Mouse (Mus musculus): ENCODE data around the gene Cyp4a32.
"Not testable (repeated sequence)": the region's sequence is repeated elsewhere in the genome, so short reads cannot be mapped to it uniquely, and the experiment has no call there.

The Cyp4a32 gene

DNA sequence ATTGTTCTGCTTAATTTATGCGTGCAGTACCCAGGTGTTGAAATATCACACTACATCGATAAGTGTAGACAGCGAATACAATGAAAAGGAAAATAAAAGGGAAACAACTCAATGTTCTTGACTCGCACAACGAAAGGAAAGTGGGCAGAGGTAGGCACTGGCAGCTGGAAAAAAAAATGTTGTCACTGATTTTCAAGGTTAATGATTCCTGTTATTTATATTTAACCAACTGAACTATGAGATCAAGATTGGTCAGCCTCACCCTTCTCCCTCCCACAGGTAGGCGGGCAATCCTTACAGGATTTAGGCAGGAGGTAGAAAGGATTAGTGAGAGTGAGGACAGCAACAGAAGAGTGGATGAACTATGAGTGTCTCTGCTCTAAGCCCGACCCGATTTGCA, at the start of gene Cyp4a32:
Gene Cyp4a32, plus strand, starts transcription at position 359 of the 400 bp plus-strand sequence.
- ATAC-seq (ENCODE audit: insufficient number of reproducible peaks, low FRiP score, low TSS enrichment), result not testable (repeated sequence)

DNA sequence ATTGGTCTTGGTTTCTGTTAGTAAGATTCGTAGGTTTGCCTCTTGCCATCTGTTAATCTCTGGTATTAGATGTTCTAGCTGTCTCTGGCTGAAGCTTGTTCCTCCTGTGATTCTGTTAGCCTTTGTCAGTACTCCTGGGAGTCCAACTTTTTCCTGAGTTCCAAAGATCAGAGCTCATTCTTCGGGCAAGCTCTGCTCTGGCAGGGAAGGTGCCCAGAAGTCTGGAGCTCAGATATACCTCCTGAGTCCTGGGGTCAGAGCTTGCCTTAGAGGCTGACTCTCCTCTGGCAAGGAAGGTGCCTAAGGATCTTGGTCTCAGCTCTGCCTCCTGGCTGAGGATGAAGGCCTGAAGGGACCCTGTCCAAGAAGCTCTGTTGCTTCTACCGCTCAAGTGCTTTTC, 48.0 kb upstream of the Cyp4a32 start:
- no peak for ATAC-seq (ENCODE audit: insufficient number of reproducible peaks, low FRiP score, low TSS enrichment)

DNA sequence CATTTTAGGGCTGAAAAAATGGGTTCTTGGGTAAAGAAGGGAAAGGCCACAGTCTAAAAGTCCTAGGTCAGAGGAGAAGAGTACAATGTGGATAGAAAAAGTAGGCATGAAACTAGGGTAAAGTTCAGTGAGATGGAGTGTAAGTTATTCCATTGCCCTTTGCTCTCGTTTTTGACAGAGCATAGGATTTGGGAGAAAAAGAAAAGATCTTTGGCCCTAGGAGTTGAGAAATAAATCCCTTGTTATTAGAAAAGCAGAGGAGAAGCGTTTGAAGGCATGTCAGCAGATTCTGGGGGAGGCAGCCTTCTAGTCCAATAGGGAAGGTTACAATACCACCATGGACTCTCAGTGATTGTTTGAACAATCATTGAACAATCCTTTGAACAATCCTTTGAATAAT, 45.3 kb upstream of the Cyp4a32 start:
- no peak for ATAC-seq (ENCODE audit: insufficient number of reproducible peaks, low FRiP score, low TSS enrichment)

DNA sequence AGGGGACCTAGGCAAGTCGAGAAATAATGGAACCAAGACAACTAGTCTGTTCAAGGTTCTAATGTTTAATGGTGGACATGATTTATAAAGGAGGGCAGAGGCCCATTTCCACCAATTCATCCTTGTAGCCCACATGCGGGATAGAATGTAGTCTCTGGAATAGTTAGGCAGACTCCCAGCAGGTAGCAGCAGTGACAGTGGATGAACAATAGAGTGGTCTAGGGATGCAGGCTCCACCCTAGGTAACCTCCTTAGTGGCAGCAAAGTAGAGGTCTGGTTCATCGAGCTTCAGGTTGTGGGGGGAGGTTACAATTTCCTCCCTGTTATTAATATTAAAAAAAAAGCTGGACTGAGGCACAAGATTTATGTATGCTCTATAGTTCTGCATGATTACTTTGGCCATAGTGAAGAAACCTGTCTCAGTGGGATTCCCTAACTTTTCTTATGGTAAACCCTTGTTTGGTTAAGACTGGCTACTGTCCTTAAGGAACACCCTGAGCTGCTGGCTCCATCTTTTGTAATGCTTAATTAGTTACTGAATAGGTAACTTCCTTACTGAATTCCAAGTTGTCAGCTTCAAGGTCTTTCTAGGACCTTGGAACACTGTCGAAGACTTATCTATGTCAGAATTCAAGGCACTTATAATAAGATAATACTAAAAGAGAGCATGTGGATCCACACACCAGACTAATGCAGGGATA, 42.8 kb upstream of the Cyp4a32 start:
- ATAC-seq (ENCODE audit: insufficient number of reproducible peaks, low FRiP score, low TSS enrichment), result no peak

DNA sequence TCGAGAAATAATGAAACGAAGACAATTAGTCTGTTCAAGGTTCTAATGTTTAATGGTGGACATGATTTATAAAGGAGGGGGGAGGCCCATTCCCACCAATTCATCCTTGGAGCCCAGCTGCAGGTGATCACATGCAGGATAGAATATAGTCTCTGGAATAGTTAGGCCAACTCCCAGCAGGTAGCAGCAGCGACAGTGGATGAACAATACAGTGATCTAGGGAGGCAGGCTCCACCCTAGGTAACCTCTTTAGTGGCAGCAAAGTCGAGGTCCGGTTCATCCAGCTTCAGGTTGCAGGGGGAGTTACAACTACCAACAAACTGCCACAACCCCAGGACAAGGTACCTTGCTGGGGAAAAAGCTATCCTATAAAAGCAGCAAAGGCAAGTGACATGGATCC, 39.5 kb upstream of the Cyp4a32 start:
- ATAC-seq (ENCODE audit: insufficient number of reproducible peaks, low FRiP score, low TSS enrichment), result not testable (repeated sequence)

DNA sequence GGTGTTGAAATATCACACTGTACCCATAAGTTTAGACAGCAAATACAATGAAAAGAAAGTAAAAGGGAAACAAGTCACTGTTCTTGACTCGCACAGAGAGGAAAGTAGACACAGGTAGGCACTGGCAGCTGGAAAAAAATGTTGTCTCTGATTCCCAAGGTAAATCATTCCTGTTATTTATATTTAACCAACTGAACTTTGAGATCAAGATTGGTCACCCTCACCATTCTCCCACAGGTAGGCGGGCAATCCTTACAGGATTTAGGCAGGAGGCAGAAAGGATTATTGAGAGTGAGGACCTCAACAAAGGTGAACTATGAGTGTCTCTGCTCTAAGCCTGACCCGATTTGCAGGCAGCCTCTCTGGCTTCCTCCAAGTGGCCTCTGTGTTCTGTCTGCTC, 37.4 kb upstream of the Cyp4a32 start, which contains the start of gene Cyp4a31:
Gene Cyp4a31, plus strand, starts transcription at position 249 of the 400 bp plus-strand sequence.
- no peak for ATAC-seq (ENCODE audit: insufficient number of reproducible peaks, low FRiP score, low TSS enrichment)

DNA sequence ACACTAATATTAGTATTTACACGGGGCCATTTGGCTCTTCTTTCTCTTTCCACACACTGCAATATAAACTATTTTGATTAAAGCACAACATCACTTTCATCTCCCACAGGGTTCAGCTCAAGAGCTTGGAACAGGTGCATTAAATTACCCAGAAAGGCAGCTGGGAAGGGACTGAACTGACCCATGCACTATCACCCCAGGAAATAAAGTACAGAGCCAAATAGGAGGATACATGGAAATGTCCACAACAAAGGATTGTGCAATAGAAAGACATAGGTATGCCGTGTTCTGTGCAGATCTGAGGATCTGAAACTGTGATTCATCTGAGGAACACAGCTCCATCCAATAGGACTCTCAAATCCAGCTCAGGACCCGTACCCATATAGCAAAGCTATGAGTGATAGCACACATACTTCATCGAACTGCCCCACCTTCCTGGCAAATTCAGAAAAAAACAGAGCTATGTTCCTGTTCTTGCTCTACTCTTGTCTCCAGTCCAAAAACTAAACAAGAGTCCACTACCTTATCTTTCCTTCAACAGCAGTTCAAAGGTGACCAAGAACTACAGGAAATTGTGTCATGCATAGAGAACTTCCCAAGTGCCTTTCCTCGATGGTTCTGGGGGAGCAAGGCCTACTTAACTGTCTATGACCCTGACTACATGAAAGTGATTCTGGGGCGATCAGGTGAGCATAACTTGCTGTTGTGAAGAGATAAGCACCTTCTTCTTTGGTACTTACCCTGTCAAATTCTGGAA, 36.1 kb upstream of the Cyp4a32 start:
- not testable (repeated sequence) for ATAC-seq (ENCODE audit: insufficient number of reproducible peaks, low FRiP score, low TSS enrichment)

DNA sequence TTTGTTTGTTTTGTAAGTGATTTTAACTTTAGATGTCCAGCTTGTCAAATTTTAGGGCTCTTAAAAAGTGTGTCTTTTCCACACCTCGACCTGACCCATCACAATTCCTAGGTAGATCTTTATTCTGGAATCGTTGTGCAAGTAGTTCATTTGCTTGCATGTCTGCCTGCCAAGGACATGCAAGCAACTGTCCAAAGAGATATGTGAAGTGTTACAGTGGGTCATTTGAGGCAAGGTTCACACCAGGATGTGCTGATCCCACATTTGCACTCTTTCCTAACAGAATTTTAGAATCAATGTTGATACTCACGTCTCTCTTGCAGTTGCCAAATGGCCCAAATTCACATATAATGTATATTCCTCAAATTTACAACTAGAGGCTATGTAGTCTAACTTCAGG, 25.5 kb upstream of the Cyp4a32 start:
- no peak for ATAC-seq (ENCODE audit: insufficient number of reproducible peaks, low FRiP score, low TSS enrichment)

DNA sequence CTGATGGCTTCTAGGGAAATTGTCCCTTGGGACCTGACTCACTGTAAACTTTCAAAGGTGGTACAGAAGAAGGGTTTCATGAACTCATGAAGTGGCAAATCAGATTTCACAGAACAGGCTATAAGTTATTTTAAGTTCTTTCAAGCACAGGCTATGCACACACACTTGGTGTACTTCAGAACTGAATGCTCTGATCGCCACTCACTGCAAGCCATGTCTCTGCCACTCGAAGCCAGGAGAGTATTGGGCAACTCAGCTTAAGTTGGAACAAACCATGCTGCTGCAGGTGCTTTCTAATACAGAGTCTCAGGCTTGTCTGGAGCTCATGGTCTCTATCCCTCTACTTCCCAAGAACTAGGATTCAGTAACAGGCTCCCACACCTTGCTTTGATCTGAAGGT, 25.0 kb upstream of the Cyp4a32 start:
- ATAC-seq (ENCODE audit: insufficient number of reproducible peaks, low FRiP score, low TSS enrichment), result no peak

DNA sequence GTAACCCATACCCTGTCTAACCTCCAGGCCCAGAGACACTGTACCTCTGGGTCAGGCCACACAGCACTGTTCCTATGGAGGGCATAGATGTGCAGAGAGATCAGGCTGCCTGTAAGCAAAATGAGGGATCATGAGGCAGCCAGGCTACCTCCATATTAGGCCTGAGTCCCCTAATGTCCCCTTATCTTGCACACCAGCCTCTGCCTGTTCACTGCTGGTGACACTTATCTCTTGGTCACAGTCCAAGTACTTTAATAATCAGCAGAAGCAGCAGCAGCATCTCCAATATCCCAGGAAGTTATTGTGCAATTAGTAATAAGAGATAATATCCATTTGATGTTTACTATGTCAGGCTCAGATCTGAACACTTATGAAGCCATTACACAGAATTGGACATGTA, 17.7 kb upstream of the Cyp4a32 start:
- ATAC-seq (ENCODE audit: insufficient number of reproducible peaks, low FRiP score, low TSS enrichment), result no peak

DNA sequence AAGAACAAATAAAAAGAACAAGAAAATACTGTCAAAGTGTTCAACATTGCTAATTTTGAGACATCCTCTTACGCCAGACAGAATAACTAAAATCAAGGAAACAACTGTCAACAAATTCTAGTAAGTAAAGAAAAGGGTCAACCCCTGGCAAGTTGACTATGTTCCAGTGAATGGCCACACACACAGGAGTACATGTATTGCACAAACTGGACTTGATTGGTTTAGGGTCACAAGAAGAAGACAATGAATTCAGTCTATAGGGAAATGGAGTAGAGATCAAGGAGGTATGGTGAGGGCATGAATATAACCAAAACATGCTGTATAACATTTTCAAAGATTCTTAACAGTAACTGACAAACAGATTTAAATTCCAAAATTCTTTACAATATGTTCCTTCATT, 4.4 kb upstream of the Cyp4a32 start:
- no peak for ATAC-seq (ENCODE audit: insufficient number of reproducible peaks, low FRiP score, low TSS enrichment)

DNA sequence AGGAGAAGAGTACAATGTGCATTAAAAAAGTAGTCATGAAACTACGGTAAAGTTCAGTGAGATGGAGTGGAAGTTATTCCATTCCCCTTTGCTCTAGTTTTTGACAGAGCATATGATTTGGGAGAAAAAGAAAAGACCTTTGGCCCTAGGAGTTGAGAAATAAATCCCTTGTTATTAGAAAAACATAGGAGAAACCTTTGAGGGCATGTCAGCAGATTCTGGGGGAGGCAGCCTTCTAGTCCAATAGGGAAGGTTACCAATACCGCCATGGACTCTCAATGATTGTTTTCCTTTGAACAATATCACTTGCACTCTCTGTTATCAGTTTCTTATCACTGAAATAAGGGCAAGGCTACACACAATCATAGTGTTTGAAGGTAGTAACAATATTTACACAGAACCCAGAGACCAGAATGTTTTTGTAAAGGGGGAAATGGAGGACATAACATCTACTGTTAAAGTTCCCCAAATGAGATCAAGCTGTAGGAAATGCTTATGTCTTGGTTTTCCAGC, 3.9 kb upstream of the Cyp4a32 start:
- ATAC-seq (ENCODE audit: insufficient number of reproducible peaks, low FRiP score, low TSS enrichment), result no peak

DNA sequence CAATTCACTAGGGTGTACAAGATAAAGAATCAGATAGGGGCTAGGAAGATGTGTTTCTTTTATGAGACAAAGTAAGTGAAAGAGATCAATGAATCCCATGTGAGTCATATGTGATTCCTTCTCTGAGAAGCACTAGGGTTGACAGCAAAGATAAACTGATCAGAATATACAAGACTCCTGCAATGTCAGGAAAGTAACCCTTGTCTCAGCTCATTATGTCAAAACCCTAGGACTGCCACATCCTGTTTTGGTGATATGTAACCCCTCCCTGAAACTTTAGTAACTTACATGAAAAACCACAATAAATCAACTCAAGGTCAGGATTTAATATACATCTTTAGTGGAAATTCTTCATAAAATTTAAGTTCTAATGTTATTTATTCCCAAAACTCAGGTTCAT, 13.2 kb downstream of the Cyp4a32 start:
- no peak for ATAC-seq (ENCODE audit: insufficient number of reproducible peaks, low FRiP score, low TSS enrichment)

DNA sequence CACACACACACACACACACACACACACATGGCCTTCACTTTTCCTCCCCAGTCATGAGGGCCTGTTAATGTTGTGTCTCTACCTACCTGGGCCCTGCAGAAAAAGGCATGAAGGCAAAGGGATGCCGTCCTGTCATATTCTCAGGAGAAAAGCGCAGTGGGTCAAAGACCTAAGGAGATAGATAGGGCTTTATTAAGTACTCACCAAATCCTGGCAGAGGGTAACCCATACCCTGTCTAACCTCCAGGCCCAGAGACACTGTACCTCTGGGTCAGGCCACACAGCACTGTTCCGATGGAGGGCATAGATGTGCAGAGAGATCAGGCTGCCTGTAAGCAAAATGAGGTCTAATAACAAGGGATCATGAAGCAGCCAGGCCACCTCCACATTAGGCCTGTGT, 24.8 kb downstream of the Cyp4a32 start:
- not testable (repeated sequence) for ATAC-seq (ENCODE audit: insufficient number of reproducible peaks, low FRiP score, low TSS enrichment)

DNA sequence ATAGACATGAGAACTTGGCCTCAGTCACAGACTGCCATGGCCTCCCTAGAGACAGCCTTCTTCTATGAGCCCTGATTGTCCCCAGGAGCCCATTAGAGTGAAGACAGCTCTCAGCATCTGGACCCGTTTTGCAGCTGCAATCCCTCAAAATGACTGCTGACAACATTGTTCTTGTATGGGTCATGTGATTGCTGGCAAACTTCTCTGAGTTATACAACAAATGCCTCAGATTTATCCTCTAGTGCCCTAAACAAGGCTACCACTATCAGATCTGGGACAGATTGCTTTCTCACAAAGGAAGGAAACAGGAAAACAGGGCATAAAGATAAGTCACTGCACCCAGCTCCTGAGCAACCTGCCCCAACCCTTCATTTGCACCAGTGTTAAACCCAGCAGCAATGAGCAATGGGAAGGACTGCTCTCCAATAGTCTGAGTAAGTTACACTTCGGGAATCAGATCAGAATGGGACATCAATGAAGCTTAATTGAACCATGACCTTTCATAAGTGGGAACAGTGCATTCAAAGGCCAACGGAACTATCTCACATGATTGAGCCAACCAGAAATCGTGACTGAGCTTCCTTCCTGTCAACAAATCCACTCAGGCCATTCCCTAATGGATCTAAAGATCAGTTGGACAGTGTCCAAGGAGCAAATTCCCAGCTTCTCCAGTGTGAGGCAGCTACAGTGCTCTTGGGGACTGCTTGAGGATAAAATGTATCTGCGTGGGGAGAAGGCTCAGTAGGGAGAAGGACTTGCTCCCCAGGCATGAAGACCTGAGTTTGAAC, 42.4 kb downstream of the Cyp4a32 start:
- no peak for ATAC-seq (ENCODE audit: insufficient number of reproducible peaks, low FRiP score, low TSS enrichment)

DNA sequence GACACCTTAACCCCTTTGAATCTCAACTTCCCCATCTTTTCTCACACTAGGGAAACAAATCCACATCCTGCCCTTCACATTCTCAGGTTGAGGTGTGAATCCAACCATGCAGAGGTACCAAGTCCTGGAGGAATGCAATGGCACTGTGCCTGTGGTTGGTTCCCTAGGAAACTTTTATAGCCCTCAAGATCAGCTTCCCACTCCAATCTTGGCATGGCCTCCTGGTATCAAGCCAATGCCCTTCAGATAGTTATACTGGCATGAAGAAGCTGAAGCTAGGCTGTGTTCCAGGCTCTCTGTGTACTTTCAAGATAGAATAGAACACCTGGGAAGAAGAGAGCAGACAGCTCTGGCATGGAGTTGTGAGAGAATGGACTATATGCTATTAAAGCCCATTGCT, 44.6 kb downstream of the Cyp4a32 start:
- ATAC-seq (ENCODE audit: insufficient number of reproducible peaks, low FRiP score, low TSS enrichment), result no peak

DNA sequence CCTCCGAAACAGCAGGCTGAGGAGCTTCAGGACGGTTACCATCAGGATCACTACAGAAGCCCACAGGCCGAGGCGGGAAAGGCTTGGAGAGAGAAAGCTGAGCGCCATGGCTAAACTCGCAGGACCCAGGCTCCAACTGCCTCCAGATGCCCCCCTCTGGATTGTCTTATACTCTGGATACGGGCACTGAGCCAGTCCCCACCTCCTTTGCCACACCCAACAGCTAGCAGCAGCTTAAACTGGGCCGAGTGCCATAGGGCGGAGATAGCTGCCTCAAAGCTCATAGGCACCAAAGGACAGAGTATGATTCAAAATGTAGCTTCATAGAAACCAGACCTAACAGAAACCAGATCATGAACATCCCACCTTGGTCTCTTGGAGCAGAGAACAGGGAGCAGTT, 46.8 kb downstream of the Cyp4a32 start, which contains the start of gene Cyp4b1:
Gene Cyp4b1, minus strand, starts transcription at position 144 of the 400 bp plus-strand sequence.
- no peak for ATAC-seq (ENCODE audit: insufficient number of reproducible peaks, low FRiP score, low TSS enrichment)

DNA sequence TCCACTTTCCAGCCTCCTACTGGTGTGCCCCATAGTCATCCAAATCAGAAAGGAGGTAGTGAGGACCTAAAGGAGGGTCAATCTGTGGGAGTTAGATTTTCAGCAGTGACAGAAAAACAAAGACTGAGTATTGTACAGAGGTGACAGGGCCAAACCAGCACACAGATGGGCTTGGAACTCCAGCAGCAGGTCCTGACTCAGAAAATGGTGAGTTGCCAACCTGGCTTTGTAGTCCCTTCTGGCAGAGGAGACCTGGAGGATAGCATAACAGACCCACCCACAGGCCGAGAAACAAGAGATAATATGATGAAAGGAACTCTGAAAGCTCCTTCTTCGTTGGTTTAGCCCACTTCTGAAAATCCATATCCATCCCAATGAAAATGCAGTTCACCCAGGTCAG, 48.0 kb downstream of the Cyp4a32 start:
- ATAC-seq (ENCODE audit: insufficient number of reproducible peaks, low FRiP score, low TSS enrichment), result no peak

DNA sequence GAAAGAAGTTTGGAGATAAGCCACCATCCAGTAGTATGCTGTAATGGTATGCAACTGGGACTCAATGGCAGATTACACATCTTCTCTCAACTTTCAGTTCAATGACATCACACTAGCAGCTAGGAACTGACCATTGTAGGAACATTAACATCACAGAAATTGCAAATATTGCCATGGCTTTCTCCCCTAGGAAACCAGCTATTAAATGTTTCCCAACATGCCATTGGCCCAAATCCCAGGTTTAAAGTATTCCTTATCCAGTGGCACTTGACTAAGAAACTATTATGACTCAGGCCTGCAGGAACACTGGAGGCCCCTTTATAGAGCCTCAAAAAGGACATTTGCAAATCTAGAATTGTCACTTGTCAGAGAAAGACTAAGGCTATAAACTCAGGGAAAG, 48.6 kb downstream of the Cyp4a32 start:
- ATAC-seq (ENCODE audit: insufficient number of reproducible peaks, low FRiP score, low TSS enrichment), result no peak

DNA sequence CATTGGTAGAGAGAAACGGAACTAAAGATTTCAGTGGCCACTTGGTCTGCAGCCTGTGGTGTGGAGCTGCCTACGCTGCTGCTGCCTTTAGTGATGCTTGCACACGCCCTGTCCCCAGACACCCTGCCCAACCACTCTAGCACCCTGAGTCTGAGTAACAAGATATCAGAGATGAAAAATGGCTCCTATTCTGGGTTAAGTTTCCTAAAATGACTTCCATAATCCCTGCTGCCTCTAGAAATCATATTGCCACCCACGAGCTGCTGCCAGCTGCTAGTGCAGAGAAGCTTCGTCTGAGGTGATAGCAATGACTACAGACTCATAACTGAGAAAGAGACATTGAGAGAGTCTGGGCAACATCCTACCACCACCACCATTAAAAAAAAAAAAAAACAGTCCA, 50.1 kb downstream of the Cyp4a32 start:
- ATAC-seq (ENCODE audit: insufficient number of reproducible peaks, low FRiP score, low TSS enrichment), result no peak

Measured in cerebellum, adult (tissue).